Mouse (Mus musculus) CH12.LX (cell line): ENCODE measurements around the gene Mettl23.

Experiments
- CTCF ChIP-seq, 2 experiments: IDR thresholded peaks in 1 of 2; conservative IDR thresholded peaks in 1 of 2; 2 replicates each; pipeline ENCODE4 v1.5.1; 2011 to 2012; ENCODE audit warnings: low read depth in 2 of 2, low read length in 2 of 2, improper control_type of control experiment in 1 of 2, inconsistent platforms in 1 of 2, mild to moderate bottlenecking in 1 of 2, moderate library complexity in 1 of 2
- JUN ChIP-seq: IDR thresholded peaks from 2 replicates; pipeline ENCODE4 v1.6.1; 2011; ENCODE audit warnings: low read depth, mild to moderate bottlenecking, low read length, improper control_type of control experiment, moderate library complexity; ENCODE audit not compliant: insufficient read depth
- JUND ChIP-seq: conservative IDR thresholded peaks from 2 replicates; pipeline ENCODE4 v1.6.1; 2011; ENCODE audit warnings: low read depth, low read length, improper control_type of control experiment
- PAX5 ChIP-seq: IDR thresholded peaks from 2 replicates; pipeline ENCODE4 v1.6.1; 2012; ENCODE audit warnings: low read length, inconsistent platforms, mixed read lengths
- POLR2A ChIP-seq: IDR thresholded peaks from 2 replicates; pipeline ENCODE4 v1.6.1; 2011; ENCODE audit warnings: low read depth, mild to moderate bottlenecking, improper control_type of control experiment, low read length
- RAD21 ChIP-seq: IDR thresholded peaks from 2 replicates; pipeline ENCODE4 v1.6.1; 2011; ENCODE audit warnings: low read depth, mild to moderate bottlenecking, low read length, improper control_type of control experiment, moderate library complexity
- SIN3A ChIP-seq: IDR thresholded peaks from 2 replicates; pipeline ENCODE4 v1.6.1; 2012; ENCODE audit warnings: low read length, improper control_type of control experiment, inconsistent platforms
- TCF12 ChIP-seq: IDR thresholded peaks from 2 replicates; pipeline ENCODE4 v1.6.1; 2014; ENCODE audit warnings: low read depth, mild to moderate bottlenecking, inconsistent platforms, low read length, improper control_type of control experiment
- USF1 ChIP-seq: IDR thresholded peaks from 2 replicates; pipeline ENCODE4 v1.6.1; 2014; ENCODE audit warnings: low read depth, mild to moderate bottlenecking, inconsistent platforms, low read length, improper control_type of control experiment
- ZC3H11A ChIP-seq: IDR thresholded peaks from 2 replicates; pipeline ENCODE4 v1.6.1; 2012; ENCODE audit warnings: low read depth, mild to moderate bottlenecking, inconsistent platforms, low read length, improper control_type of control experiment

DNA sequence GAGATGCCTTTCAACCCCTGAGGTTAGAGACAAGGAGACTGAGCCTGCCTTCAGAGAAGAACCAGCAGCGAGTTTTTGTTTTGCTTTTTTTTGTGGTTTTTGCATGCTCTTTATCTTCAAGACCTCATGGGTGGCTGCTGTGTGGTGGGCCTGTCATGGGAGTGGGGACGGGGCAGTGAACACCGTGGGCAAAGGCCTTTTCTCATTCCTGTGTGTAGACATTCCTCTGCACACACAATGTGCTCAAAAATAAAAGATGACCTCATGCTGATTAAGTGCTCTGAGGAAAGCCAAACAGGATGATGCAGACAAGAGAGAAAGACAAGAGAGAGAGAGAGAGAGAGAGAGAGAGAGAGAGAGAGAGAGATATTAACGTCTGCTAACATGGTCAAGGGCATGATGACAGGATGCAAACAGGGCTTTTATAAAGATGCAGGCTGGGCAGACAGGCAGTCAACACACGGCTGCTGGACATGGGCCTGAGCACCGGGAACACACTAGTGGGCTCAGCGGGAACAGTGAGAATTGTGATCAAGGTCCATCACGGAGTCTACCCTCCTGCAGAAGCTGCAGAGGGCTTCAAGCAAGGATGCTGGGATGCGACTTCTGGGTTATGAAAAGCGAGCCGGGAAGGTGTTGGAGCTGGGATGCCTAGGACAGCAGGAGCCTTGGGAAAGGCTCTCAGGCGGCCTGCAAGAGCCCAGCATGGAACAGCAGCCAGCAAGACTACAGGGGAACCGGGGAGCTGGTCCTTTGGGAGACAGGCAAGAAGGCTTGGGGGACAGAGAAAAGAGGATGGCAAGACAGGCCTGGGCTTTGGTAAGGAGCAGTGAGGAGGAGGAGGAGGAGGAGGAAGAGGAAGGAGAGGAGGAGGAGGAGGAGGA lies 21.8 kb upstream of the Mettl23 start:
- no peak for TF ChIP-seq TCF12
- no peak for TF ChIP-seq CTCF (conservative IDR thresholded peaks at IDR 0.05 in 1 of 2, IDR thresholded peaks at IDR 0.05 in 1 of 2; ENCODE audit: low read depth in 2 of 2, low read length in 2 of 2)
- TF ChIP-seq JUND, result no peak
- no peak for TF ChIP-seq POLR2A
- no peak for TF ChIP-seq JUN
- TF ChIP-seq RAD21, result no peak
- no peak for TF ChIP-seq ZC3H11A
- TF ChIP-seq SIN3A, result no peak
- no peak for TF ChIP-seq USF1
- no peak for TF ChIP-seq PAX5
